Mouse (Mus musculus) midbrain, embryonic 14.5 days (tissue): ENCODE results near the gene Dhdds. TPM values are rescaled to one million over a fixed set of nuclear protein-coding genes. Genes with fewer than 3 reads are reported as not detected.

Source experiments
- ATAC-seq: fragments of 200-750 bp; cut with Nextera tagmentation; 2 replicates; pipeline ENCODE4 v1.8.0; 2017; ENCODE audit warnings: moderate number of reproducible peaks, moderate library complexity; ENCODE audit not compliant: low FRiP score, low TSS enrichment
- DNase-seq: peaks from one replicate; pipeline ENCODE4 v3.0.0-alpha.2; 2015
- H3K27ac ChIP-seq: fragments of 300-500 bp; sonication (generic); replicated peaks from 2 replicates; pipeline ENCODE4 v1.5.1; 2014; ENCODE audit warnings: mild to moderate bottlenecking, low read depth, low read length, moderate library complexity
- H3K27me3 ChIP-seq: fragments of 300-500 bp; sonication (generic); 2 replicates; pipeline ENCODE4 v1.6.1; 2014; ENCODE audit warnings: low read length, control low read depth, mixed read lengths; ENCODE audit not compliant: control insufficient read depth, insufficient read depth
- H3K36me3 ChIP-seq: fragments of 300-500 bp; sonication (generic); 2 replicates; pipeline ENCODE4 v1.6.1; 2014; ENCODE audit warnings: low read length, control low read depth; ENCODE audit not compliant: control insufficient read depth, insufficient read depth
- H3K4me1 ChIP-seq: fragments of 300-500 bp; sonication (generic); 2 replicates; pipeline ENCODE4 v1.6.1; 2014; ENCODE audit warnings: mild to moderate bottlenecking, antibody characterized with exemption, low read length, control low read depth; ENCODE audit not compliant: control insufficient read depth, insufficient read depth
- H3K4me2 ChIP-seq: fragments of 300-500 bp; sonication (generic); 2 replicates; pipeline ENCODE4 v1.6.1; 2014; ENCODE audit warnings: mild to moderate bottlenecking, low read length, moderate library complexity
- H3K4me3 ChIP-seq: fragments of 300-500 bp; sonication (generic); replicated peaks from 2 replicates; pipeline ENCODE4 v1.5.1; 2014; ENCODE audit warnings: low read depth, low read length
- H3K9ac ChIP-seq: fragments of 300-500 bp; sonication (generic); replicated peaks from 2 replicates; pipeline ENCODE4 v1.6.1; 2014; ENCODE audit warnings: mild to moderate bottlenecking, low read length, moderate library complexity
- H3K9me3 ChIP-seq: fragments of 300-500 bp; sonication (generic); 2 replicates; pipeline ENCODE4 v1.6.1; 2016; ENCODE audit warnings: low read length, control low read depth, mixed read lengths; ENCODE audit not compliant: control insufficient read depth
- WGBS: fragments of 180-500 bp; shearing (Covaris S2); extraction: QIAGEN DNeasy Blood & Tissue Kit; methylation state at CpG from one replicate; pipeline ENCODE4 v1.1.7; 2014; 5-methylcytosine and 5-hydroxymethylcytosine counted together
- polyA plus RNA-seq: library from polyadenylated mRNA; unstranded; fragments of >200 nt; fragmentation: Nextera tagmentation; extraction: Ambion mirVana; gene quantifications from 2 replicates; pipeline ENCODE4 v1.2.1, GENCODE M21; 2014

The Dhdds gene
- polyA plus RNA-seq, 1 experiment from 2014 or later, result 46.6 TPM

GRCm38 (mm10) chr4:133925204-133925603, 75.5 kb downstream of the Dhdds start:
- no peak overlapping the region for H3K27ac ChIP-seq
- no peak overlapping the region for H3K9ac ChIP-seq
- no peak overlapping the region for H3K4me2 ChIP-seq
- H3K4me3 ChIP-seq, result no peak overlapping the region
- no peaks in the 10 kb centered on the region for H3K9me3 ChIP-seq
- WGBS, result 79% methylated on average over 4 of the region's 4 CpGs
- ATAC-seq (no peak), DNase-seq (no peak)
- H3K36me3 ChIP-seq, result no peaks in the 10 kb centered on the region
- H3K4me1 ChIP-seq, result no peaks in the 10 kb centered on the region
- no peaks in the 10 kb centered on the region for H3K27me3 ChIP-seq

- Histone ChIP-seq H3K4me3 (no peak overlapping the region), H3K4me1 (no peaks in the 10 kb centered on the region), H3K27ac (no peak overlapping the region), H3K36me3 (no peaks in the 10 kb centered on the region), H3K9ac (no peak overlapping the region), H3K27me3 (no peaks in the 10 kb centered on the region), H3K4me2 (no peak overlapping the region), H3K9me3 (no peaks in the 10 kb centered on the region)
- DNase-seq (no peak), ATAC-seq (no peak)
- 89% methylated on average over 5 of the region's 5 CpGs for WGBS
Observed at GRCm38 (mm10) chr4:133923743-133924142, 77.0 kb downstream of the Dhdds start.

Other genes with a start within 250 kb of the Dhdds start
- gene Arid1a, start 244.1 kb downstream of the Dhdds start, polyA plus RNA-seq, result 38.5 and 46.7 TPM in 2 replicates
- 18.8 and 22.0 TPM in 2 replicates for gene Rps6ka1, start 113.1 kb downstream of the Dhdds start, polyA plus RNA-seq
- gene Hmgn2, start 32.3 kb downstream of the Dhdds start, polyA plus RNA-seq, result 1,199 and 1,387 TPM in 2 replicates
- 0.13 and 0.31 TPM in 2 replicates for gene Lin28a, start 17.9 kb upstream of the Dhdds start, polyA plus RNA-seq
- gene Zfp683, start 52.9 kb upstream of the Dhdds start, polyA plus RNA-seq, result not detected in 2 replicates
- gene Crybg2, start 59.9 kb upstream of the Dhdds start, polyA plus RNA-seq, result 1.8 and 2.3 TPM in 2 replicates
- 1.8 and 4.5 TPM in 2 replicates for gene Cd52, start 94.2 kb upstream of the Dhdds start, polyA plus RNA-seq
- 11.7 and 13.6 TPM in 2 replicates for gene Ubxn11, start 101.7 kb upstream of the Dhdds start, polyA plus RNA-seq
- 376 and 460 TPM in 2 replicates for gene Sh3bgrl3, start 127.9 kb upstream of the Dhdds start, polyA plus RNA-seq
- gene Cep85, start 186.2 kb upstream of the Dhdds start, polyA plus RNA-seq, result 12.0 and 21.3 TPM in 2 replicates
- not detected in 2 replicates for gene Gm7534, start 202.1 kb upstream of the Dhdds start, polyA plus RNA-seq
- gene Catsper4, start 226.5 kb upstream of the Dhdds start, polyA plus RNA-seq, result not detected in 2 replicates
- gene Cnksr1, start 237.5 kb upstream of the Dhdds start, polyA plus RNA-seq, result 0.20 TPM in 1 of 2 replicates, not detected in the other
- gene E130218I03Rik, start 242.7 kb upstream of the Dhdds start, polyA plus RNA-seq, result 0.30 and 0.43 TPM in 2 replicates
- gene Zfp593, start 244.7 kb upstream of the Dhdds start, polyA plus RNA-seq, result 13.1 and 14.2 TPM in 2 replicates
- 0.49 TPM in 1 of 2 replicates, not detected in the other for gene Gm30191, start 246.0 kb upstream of the Dhdds start, polyA plus RNA-seq